Mouse (Mus musculus) spleen, adult 2 months (tissue): ENCODE results near the gene Cep97.

Source experiments
- CTCF ChIP-seq: fragments of 200-500 bp; IDR thresholded peaks from 2 replicates; pipeline ENCODE4 v1.5.1; 2011; ENCODE audit warnings: mild to moderate bottlenecking, inconsistent platforms; ENCODE audit not compliant: insufficient read depth, insufficient read length, insufficient replicate concordance; ENCODE audit errors: extremely low read depth
- POLR2A ChIP-seq: fragments of 200-500 bp; IDR thresholded peaks from 2 replicates; pipeline ENCODE4 v1.6.1; 2011; ENCODE audit warnings: low read depth, low read length, inconsistent platforms

GRCm38 (mm10) chr16:55876025-55876424 is 58.6 kb downstream of the Cep97 start:
- TF ChIP-seq POLR2A: no peak
- no peak for TF ChIP-seq CTCF
